Mouse (Mus musculus) megakaryocyte, embryonic 14.5 days (primary cell): ENCODE data around the gene Tmbim4. TPM values are rescaled to one million over a fixed set of nuclear protein-coding genes. Genes with fewer than 3 reads are reported as not detected.
A peak's percentile ranks its signal among the peaks of the same experiment; 100 is the strongest.
"Not testable (repeated sequence)": the region's sequence is repeated elsewhere in the genome, so short reads cannot be mapped to it uniquely, and the experiment has no call there.

ENCODE experiments used
- H3K27me3 ChIP-seq: replicated peaks from 2 replicates; pipeline ENCODE3; 2012; ENCODE audit warnings: inconsistent platforms
- H3K36me3 ChIP-seq: replicated peaks from 2 replicates; pipeline ENCODE3; 2012; ENCODE audit warnings: low read length, inconsistent platforms, mixed read lengths
- H3K4me1 ChIP-seq: 2 replicates; pipeline ENCODE4 v1.6.1; 2012; ENCODE audit warnings: inconsistent platforms
- H3K4me3 ChIP-seq: replicated peaks from 2 replicates; pipeline ENCODE3; 2012; ENCODE audit warnings: moderate library complexity, mild to moderate bottlenecking, inconsistent platforms
- H3K9me3 ChIP-seq: 2 replicates; pipeline ENCODE4 v1.6.1; 2012; ENCODE audit warnings: inconsistent platforms
- FLI1 ChIP-seq: IDR thresholded peaks from 2 replicates; pipeline ENCODE4 v1.6.1; 2012; ENCODE audit warnings: low read length, inconsistent platforms, mixed read lengths
- GATA1 ChIP-seq: IDR thresholded peaks from 3 replicates; pipeline ENCODE4 v1.6.1; 2012; ENCODE audit warnings: mixed read lengths, low read length, inconsistent platforms, borderline replicate concordance
- polyA plus RNA-seq: library from polyadenylated mRNA; stranded (reverse); fragments of >175 nt; gene quantifications from 2 replicates; pipeline ENCODE4 v1.2.3, GENCODE M21; 2012; ENCODE audit warnings: low replicate concordance; ENCODE audit not compliant: insufficient read depth

Tmbim4 gene
- polyA plus RNA-seq, 1 experiment, result 300 TPM

GRCm38 (mm10) chr10:120210096-120210495, 8.7 kb downstream of the Tmbim4 start:
- peaks cover 5% of the 10 kb centered on the region for H3K9me3 ChIP-seq
- TF ChIP-seq FLI1 (no peak), GATA1 (no peak)
- H3K36me3 ChIP-seq, result peaks cover 49% of the 10 kb centered on the region
- peaks cover 57% of the 10 kb centered on the region for H3K4me1 ChIP-seq
- peak overlapping the region; percentile 100 for H3K4me3 ChIP-seq
- H3K27me3 ChIP-seq, result no peaks in the 10 kb centered on the region

GRCm38 (mm10) chr10:120217099-120217498, 15.7 kb downstream of the Tmbim4 start:
- not testable (repeated sequence) for H3K9me3 ChIP-seq, H3K4me3 ChIP-seq, H3K27me3 ChIP-seq
- Histone ChIP-seq H3K36me3 (peaks cover 92% of the 10 kb centered on the region), H3K4me1 (peaks cover 58% of the 10 kb centered on the region)

DNA sequence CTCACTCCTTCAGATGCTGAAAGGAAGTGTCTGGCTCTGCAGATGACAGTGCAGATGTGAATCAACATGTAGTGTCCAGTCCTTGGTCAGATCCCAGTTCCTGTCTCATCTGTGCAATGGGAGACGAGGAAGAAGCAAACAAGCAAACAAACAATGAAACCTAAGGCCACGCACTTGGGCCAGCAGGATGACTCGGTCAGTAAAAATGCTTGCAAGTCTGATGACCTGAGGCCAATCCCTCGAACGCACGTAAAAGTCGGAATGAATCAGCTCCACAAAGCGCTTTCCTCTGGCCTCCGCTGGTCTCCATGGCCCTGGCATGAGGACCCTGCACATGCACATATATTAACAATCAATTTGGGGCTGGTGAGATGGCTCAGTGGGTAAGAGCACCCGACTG, 17.6 kb downstream of the Tmbim4 start:
- Histone ChIP-seq H3K4me3 (peak overlapping the region; percentile 44), H3K36me3 (peaks cover 88% of the 10 kb centered on the region), H3K27me3 (no peaks in the 10 kb centered on the region), H3K9me3 (no peaks in the 10 kb centered on the region), H3K4me1 (peaks cover 47% of the 10 kb centered on the region)
- TF ChIP-seq FLI1, result no peak
- TF ChIP-seq GATA1, result no peak

DNA sequence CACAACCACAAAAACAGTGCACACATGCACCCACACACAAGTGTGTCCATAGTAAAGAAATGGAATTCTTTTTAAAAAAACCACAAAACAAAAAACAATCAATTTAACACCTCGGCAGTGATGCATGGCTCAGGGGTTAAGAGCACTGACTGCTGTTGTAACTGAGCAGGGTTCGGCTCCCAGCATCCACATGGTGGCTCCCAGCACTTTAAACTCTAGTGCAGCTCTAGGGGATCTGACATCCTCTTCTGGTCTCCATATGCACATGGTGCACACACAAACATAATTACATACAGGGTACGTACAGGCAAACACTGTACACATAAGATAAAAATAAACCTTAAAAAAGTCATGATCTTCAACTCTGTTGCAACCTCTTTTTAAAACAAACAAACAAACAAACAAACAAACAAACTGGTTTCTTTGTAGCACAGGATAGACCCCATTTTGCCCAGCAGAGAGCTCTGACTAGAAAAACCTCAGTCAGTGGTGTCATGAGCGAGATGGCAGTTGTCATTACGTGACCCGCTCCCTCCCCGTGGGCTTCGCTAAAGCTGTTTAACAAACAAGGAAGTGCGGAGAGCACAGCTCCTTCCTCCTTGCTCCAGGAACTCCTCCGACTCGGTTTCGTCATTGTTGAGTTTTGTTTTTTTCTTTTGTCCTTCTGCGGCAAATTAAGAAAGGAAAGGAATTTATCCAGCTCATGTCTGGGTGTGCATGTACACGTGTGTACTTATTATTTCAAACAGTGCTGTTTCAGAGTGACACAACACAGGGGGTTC, 18.4 kb downstream of the Tmbim4 start:
- Histone ChIP-seq H3K36me3 (peaks cover 88% of the 10 kb centered on the region), H3K9me3 (no peaks in the 10 kb centered on the region), H3K4me1 (peaks cover 39% of the 10 kb centered on the region), H3K4me3 (no peak overlapping the region), H3K27me3 (no peaks in the 10 kb centered on the region)
- TF ChIP-seq FLI1 (no peak), GATA1 (no peak)

DNA sequence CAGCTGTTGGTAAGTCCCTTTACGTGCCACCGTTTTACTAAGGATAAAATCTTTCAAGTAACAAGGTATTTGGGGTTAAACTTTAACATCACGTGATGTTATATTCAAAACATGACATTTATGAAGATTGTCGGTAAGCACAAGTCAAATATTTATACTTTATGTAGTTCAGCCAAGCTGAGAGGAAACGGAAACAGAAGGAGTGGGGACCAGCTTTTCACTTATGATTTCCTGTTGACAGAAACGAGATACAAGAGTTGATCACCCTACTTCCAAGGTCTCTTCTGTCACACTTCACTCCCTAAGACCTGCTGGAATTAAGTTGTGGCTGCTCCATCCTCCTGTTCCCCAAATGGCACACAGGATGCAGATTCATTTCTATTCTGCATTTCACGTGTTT, 19.4 kb downstream of the Tmbim4 start:
- H3K27me3 ChIP-seq, result no peaks in the 10 kb centered on the region
- H3K36me3 ChIP-seq, result peaks cover 87% of the 10 kb centered on the region
- H3K4me1 ChIP-seq, result peaks cover 40% of the 10 kb centered on the region
- no peak for TF ChIP-seq GATA1
- no peak overlapping the region for H3K4me3 ChIP-seq
- H3K9me3 ChIP-seq, result no peaks in the 10 kb centered on the region

- Histone ChIP-seq H3K36me3 (peaks cover 71% of the 10 kb centered on the region), H3K4me1 (peaks cover 42% of the 10 kb centered on the region), H3K9me3 (no peaks in the 10 kb centered on the region), H3K4me3 (peak within 1 kb of the TSS; percentile 94), H3K27me3 (no peaks in the 10 kb centered on the region)
- TF ChIP-seq GATA1, result no peak
- peak; percentile 87 for TF ChIP-seq FLI1
These were observed 25.7 kb downstream of the Tmbim4 start, which contains the start of gene Llph for GRCm38 (mm10) chr10:120226871-120227661. Gene Llph, plus strand, starts transcription at chr10:120227070.

- no peak for TF ChIP-seq FLI1
- TF ChIP-seq GATA1, result no peak
- H3K9me3 ChIP-seq, result no peaks in the 10 kb centered on the region
- no peak overlapping the region for H3K4me3 ChIP-seq
- H3K27me3 ChIP-seq, result peaks cover 4% of the 10 kb centered on the region
- H3K4me1 ChIP-seq, result peaks cover 33% of the 10 kb centered on the region
- peaks cover 53% of the 10 kb centered on the region for H3K36me3 ChIP-seq
These were observed 30.3 kb downstream of the Tmbim4 start for GRCm38 (mm10) chr10:120231718-120232117.

DNA sequence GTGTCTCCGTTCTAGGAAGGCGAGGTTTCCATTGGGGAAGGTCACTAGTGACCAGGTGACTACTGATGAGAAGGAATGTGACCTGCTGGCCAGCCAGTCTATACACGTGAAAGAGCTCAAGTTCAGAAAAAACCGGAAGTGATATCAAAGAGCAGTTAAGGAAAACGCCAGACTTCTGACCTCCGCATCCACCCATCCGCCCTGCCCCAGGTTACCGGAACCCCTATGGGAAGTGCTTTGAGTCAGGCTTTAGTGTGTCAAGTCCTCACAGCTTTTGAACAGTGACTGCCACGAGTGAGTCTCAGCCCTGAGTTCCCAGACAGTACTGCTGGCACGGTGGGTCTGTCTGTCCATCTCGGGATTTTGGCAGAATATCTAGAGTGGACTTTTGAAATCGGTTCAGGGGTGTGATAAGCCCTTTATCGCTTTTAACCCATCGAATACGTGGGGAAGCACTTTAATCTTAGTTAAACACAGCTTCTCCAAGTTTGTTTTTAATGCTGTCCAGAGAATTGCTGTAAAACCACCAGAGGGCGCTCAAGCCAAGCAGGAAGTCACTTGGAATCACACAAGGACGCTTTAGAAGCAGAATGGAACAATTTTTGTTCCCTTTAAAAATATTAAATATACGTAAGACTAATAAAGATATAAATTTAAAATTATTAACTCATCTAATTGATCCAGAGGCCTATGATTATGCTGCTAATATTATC, 32.4 kb downstream of the Tmbim4 start:
- no peak for TF ChIP-seq GATA1
- no peak for TF ChIP-seq FLI1
- Histone ChIP-seq H3K36me3 (peaks cover 47% of the 10 kb centered on the region), H3K4me1 (peaks cover 22% of the 10 kb centered on the region), H3K9me3 (no peaks in the 10 kb centered on the region), H3K27me3 (peaks cover 4% of the 10 kb centered on the region), H3K4me3 (no peak overlapping the region)

GRCm38 (mm10) chr10:120236855-120237254, 35.5 kb downstream of the Tmbim4 start:
- TF ChIP-seq FLI1, result no peak
- no peak for TF ChIP-seq GATA1
- H3K9me3 ChIP-seq, result no peaks in the 10 kb centered on the region
- H3K36me3 ChIP-seq, result peaks cover 20% of the 10 kb centered on the region
- no peak overlapping the region for H3K4me3 ChIP-seq
- H3K27me3 ChIP-seq, result peaks cover 11% of the 10 kb centered on the region
- H3K4me1 ChIP-seq, result peaks cover 3% of the 10 kb centered on the region; the same call in 1 of the 2 replicates
